Mouse (Mus musculus) liver, postnatal 0 days (tissue): ENCODE data around the gene Rnf144b. TPM values are rescaled to one million over a fixed set of nuclear protein-coding genes. Genes with fewer than 3 reads are reported as not detected.

Experiments used
- ATAC-seq: fragments of 200-750 bp; cut with Nextera tagmentation; 2 replicates; pipeline ENCODE4 v1.8.0; 2017; ENCODE audit warnings: mild to moderate bottlenecking, moderate library complexity
- DNase-seq: peaks from one replicate; pipeline ENCODE4 v3.0.0-alpha.2; 2016
- H3K27ac ChIP-seq: fragments of 300-500 bp; sonication (generic); 2 replicates; pipeline ENCODE4 v1.5.1; 2014; ENCODE audit warnings: antibody characterized with exemption, moderate library complexity, mild to moderate bottlenecking, low read depth
- H3K27me3 ChIP-seq: fragments of 300-500 bp; sonication (generic); 2 replicates; pipeline ENCODE4 v1.6.1; 2014; ENCODE audit warnings: low read length, control low read depth, mixed read lengths; ENCODE audit not compliant: insufficient read depth
- H3K36me3 ChIP-seq: fragments of 300-500 bp; sonication (generic); replicated peaks from 2 replicates; pipeline ENCODE4 v1.6.1; 2014; ENCODE audit warnings: mild to moderate bottlenecking, control low read depth, low read length, moderate library complexity, mixed read lengths; ENCODE audit not compliant: insufficient read depth
- H3K4me1 ChIP-seq: fragments of 300-500 bp; sonication (generic); 2 replicates; pipeline ENCODE4 v1.6.1; 2014; ENCODE audit warnings: antibody characterized with exemption, mild to moderate bottlenecking, control low read depth; ENCODE audit not compliant: insufficient read depth
- H3K4me2 ChIP-seq: fragments of 300-500 bp; sonication (generic); 2 replicates; pipeline ENCODE4 v1.6.1; 2014; ENCODE audit warnings: low read depth, mild to moderate bottlenecking, low read length, moderate library complexity, mixed read lengths
- H3K4me3 ChIP-seq: fragments of 300-500 bp; sonication (generic); 2 replicates; pipeline ENCODE4 v1.5.1; 2014; ENCODE audit warnings: low read depth, low read length
- H3K9ac ChIP-seq: fragments of 300-500 bp; sonication (generic); replicated peaks from 2 replicates; pipeline ENCODE4 v1.6.1; 2014; ENCODE audit warnings: mild to moderate bottlenecking, moderate library complexity
- H3K9me3 ChIP-seq: fragments of 300-500 bp; sonication (generic); 2 replicates; pipeline ENCODE4 v1.6.1; 2016; ENCODE audit warnings: mild to moderate bottlenecking, control low read depth, low read length, mixed read lengths
- CTCF ChIP-seq: sonication (generic); IDR thresholded peaks from 2 replicates; pipeline ENCODE4 v1.5.1; 2016; ENCODE audit warnings: antibody characterized with exemption, low read depth
- EP300 ChIP-seq: IDR thresholded peaks from 2 replicates; pipeline ENCODE4 v1.6.1; 2016; ENCODE audit warnings: antibody characterized with exemption, low read depth, mild to moderate bottlenecking
- WGBS: fragments of 180-500 bp; shearing (Covaris S2); extraction: QIAGEN DNeasy Blood & Tissue Kit; methylation state at CpG from one replicate; pipeline ENCODE4 v1.1.7; 2014; ENCODE audit not compliant: insufficient replicate concordance; 5-methylcytosine and 5-hydroxymethylcytosine counted together
- polyA plus RNA-seq: library from polyadenylated mRNA; unstranded; fragments of >200 nt; fragmentation: Nextera tagmentation; extraction: Ambion mirVana; gene quantifications from 2 replicates; pipeline ENCODE4 v1.2.1, GENCODE M21; 2015

Gene Rnf144b
- polyA plus RNA-seq, 1 experiment from 2014 or later, result 6.3 TPM

GRCm38 (mm10) chr13:47277000-47277823 is 154.8 kb downstream of the Rnf144b start:
- Histone ChIP-seq H3K9ac (no peak overlapping the region), H3K4me3 (no peak overlapping the region), H3K36me3 (no peaks in the 10 kb centered on the region), H3K4me1 (peaks cover 14% of the 10 kb centered on the region), H3K27me3 (no peaks in the 10 kb centered on the region), H3K4me2 (no peak overlapping the region), H3K27ac (no peak overlapping the region), H3K9me3 (no peaks in the 10 kb centered on the region)
- 42% methylated on average over 13 of the region's 13 CpGs for WGBS
- ATAC-seq (no peak), DNase-seq (no peak)
- TF ChIP-seq EP300, result no peak
- TF ChIP-seq CTCF, result no peak

DNA sequence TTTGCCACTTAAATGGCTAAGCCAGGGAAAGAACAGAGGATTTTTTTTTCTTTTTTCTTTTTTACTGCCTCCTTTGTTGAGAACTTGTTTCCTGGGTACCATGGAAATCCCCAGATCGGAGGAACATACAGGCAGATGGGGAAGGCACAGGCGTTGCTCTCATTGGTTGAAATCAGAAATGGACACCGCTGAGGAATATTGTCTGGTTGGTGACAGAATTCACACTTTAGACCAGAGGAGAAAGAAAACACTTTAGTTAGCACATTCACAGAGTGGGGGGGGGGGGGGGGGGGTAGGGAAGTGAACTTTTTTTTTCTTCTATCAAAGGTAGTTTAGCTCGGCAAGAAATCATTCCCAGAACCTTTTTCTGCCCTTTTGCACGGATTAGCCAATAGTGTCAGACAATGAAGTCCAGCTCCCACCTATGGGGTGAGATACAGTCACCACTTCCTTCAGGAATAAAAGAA is 155.4 kb downstream of the Rnf144b start:
- H3K9me3 ChIP-seq, result no peaks in the 10 kb centered on the region
- no peaks in the 10 kb centered on the region for H3K36me3 ChIP-seq
- TF ChIP-seq EP300, result no peak
- TF ChIP-seq CTCF, result no peak
- no peaks in the 10 kb centered on the region for H3K27me3 ChIP-seq
- ATAC-seq (no peak), DNase-seq (no peak)
- H3K9ac ChIP-seq, result no peak overlapping the region
- peaks cover 13% of the 10 kb centered on the region for H3K4me1 ChIP-seq
- no peak overlapping the region for H3K4me2 ChIP-seq
- H3K4me3 ChIP-seq, result no peak overlapping the region
- no peak overlapping the region for H3K27ac ChIP-seq
- WGBS, result 44% methylated on average over 5 of the region's 5 CpGs

DNA sequence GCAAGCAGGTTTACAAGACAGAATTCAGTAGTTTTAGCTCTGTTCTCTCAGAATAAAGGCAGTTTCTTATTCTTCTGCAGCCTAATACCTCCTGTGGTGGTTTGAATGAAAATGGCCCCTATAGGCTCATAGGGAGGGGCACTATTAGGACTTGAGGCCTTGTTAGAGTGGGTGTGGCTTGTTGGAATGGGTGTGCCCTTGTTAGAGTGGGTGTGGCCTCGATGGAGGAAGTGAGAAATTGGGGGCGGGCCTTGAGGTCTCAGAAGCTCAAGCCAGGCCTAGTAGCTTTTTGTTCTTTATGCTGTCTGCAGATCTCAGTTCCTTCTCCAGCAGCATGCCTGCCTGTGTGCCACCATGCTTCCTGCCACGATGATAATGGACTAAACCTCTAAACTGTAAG is 159.8 kb downstream of the Rnf144b start:
- no peak for TF ChIP-seq EP300
- TF ChIP-seq CTCF, result no peak
- Histone ChIP-seq H3K9me3 (no peaks in the 10 kb centered on the region), H3K36me3 (no peaks in the 10 kb centered on the region), H3K4me1 (peaks cover 8% of the 10 kb centered on the region; the same call in 1 of the 2 replicates), H3K4me3 (no peak overlapping the region), H3K4me2 (no peak overlapping the region), H3K27ac (no peak overlapping the region), H3K9ac (no peak overlapping the region), H3K27me3 (no peaks in the 10 kb centered on the region)
- no peak for DNase-seq
- ATAC-seq, result no peak
- WGBS, result 52% methylated on average over 3 of the region's 3 CpGs

- H3K9ac ChIP-seq, result no peak overlapping the region
- no peak overlapping the region for H3K4me3 ChIP-seq
- no peaks in the 10 kb centered on the region for H3K36me3 ChIP-seq
- H3K4me2 ChIP-seq, result no peak overlapping the region
- H3K9me3 ChIP-seq, result no peaks in the 10 kb centered on the region
- no peaks in the 10 kb centered on the region for H3K4me1 ChIP-seq
- 49% methylated on average over 4 of the region's 4 CpGs for WGBS
- H3K27me3 ChIP-seq, result no peaks in the 10 kb centered on the region
- no peak overlapping the region for H3K27ac ChIP-seq
- peak; percentile 57; the same call in 1 of the 2 replicates for ATAC-seq
- peak; percentile 81 for DNase-seq
- TF ChIP-seq CTCF, result peak; percentile 93
- no peak for TF ChIP-seq EP300
Measured at GRCm38 (mm10) chr13:47288449-47288848, 166.0 kb downstream of the Rnf144b start.

GRCm38 (mm10) chr13:47296465-47296864 is 174.0 kb downstream of the Rnf144b start:
- Histone ChIP-seq H3K9ac (no peak overlapping the region), H3K36me3 (no peaks in the 10 kb centered on the region), H3K27ac (no peak overlapping the region), H3K9me3 (no peaks in the 10 kb centered on the region), H3K27me3 (no peaks in the 10 kb centered on the region), H3K4me3 (no peak overlapping the region), H3K4me2 (no peak overlapping the region), H3K4me1 (no peaks in the 10 kb centered on the region)
- TF ChIP-seq EP300 (no peak), CTCF (no peak)
- 81% methylated on average over 8 of the region's 8 CpGs for WGBS
- DNase-seq, result no peak
- ATAC-seq, result no peak

Other genes with a start within 250 kb of the Rnf144b start
- 4.9 and 5.4 TPM in 2 replicates for gene Kif13a, start 192.8 kb upstream of the Rnf144b start, polyA plus RNA-seq
- gene Nhlrc1, start 107.8 kb upstream of the Rnf144b start, polyA plus RNA-seq, result 0.95 TPM in 2 replicates
- 4.0 and 4.6 TPM in 2 replicates for gene Kdm1b, start 79.2 kb upstream of the Rnf144b start, polyA plus RNA-seq
- 26.7 and 28.4 TPM in 2 replicates for gene Tpmt, start 77.9 kb upstream of the Rnf144b start, polyA plus RNA-seq
- 285 and 302 TPM in 2 replicates for gene Dek, start 16.5 kb upstream of the Rnf144b start, polyA plus RNA-seq